Mouse (Mus musculus): ENCODE measurements at regions not wholly inside any gene's neighbourhood (a gene's known extent, or its start where the extent isn't known, plus 50 kb on each side); places are given as distances from the start of the nearest gene placed in this dataset.

- no peak for TF ChIP-seq CTCF (conservative IDR thresholded peaks at IDR 0.05; ENCODE audit: low read length)
- no peak for TF ChIP-seq NANOG (IDR thresholded peaks at IDR 0.05; ENCODE audit: borderline replicate concordance, low read length)
- TF ChIP-seq POU5F1 (IDR thresholded peaks at IDR 0.05; ENCODE audit: borderline replicate concordance, low read length), result no peak
These were observed 498.9 kb downstream of the Dok5 start for GRCm38 (mm10) chr2:171230536-171230935.
